Mouse (Mus musculus): Measurements from ENCODE around the gene Flvcr1.

Flvcr1 gene

GRCm38 (mm10) chr1:190989437-190990082 lies 36.4 kb downstream of the Flvcr1 start:
- DNase-seq (ENCODE audit: extremely low spot score, low read depth, low spot score): no peak

- no peak for DNase-seq (ENCODE audit: extremely low spot score, low read depth, low spot score)
Measured at GRCm38 (mm10) chr1:190981412-190981811, 44.5 kb downstream of the Flvcr1 start.

GRCm38 (mm10) chr1:190980470-190980869 lies 45.5 kb downstream of the Flvcr1 start:
- no peak for DNase-seq (ENCODE audit: extremely low spot score, low read depth, low spot score)

- DNase-seq (ENCODE audit: extremely low spot score, low read depth, low spot score): peak; percentile 73
Measured at GRCm38 (mm10) chr1:190979100-190979563, 46.8 kb downstream of the Flvcr1 start, which contains the start of gene Vash2. Gene Vash2, minus strand, starts transcription at chr1:190979296.

- DNase-seq (ENCODE audit: extremely low spot score, low read depth, low spot score): no peak
Measured at GRCm38 (mm10) chr1:190978511-190979073, 47.4 kb downstream of the Flvcr1 start.

GRCm38 (mm10) chr1:190978001-190978400 lies 48.0 kb downstream of the Flvcr1 start:
- DNase-seq (ENCODE audit: extremely low spot score, low read depth, low spot score): no peak

GRCm38 (mm10) chr1:190976887-190977573 lies 48.9 kb downstream of the Flvcr1 start:
- no peak for DNase-seq (ENCODE audit: extremely low spot score, low read depth, low spot score)

GRCm38 (mm10) chr1:190974833-190975232 lies 51.1 kb downstream of the Flvcr1 start:
- no peak for DNase-seq (ENCODE audit: extremely low spot score, low read depth, low spot score)

- no peak for DNase-seq (ENCODE audit: extremely low spot score, low read depth, low spot score)
Measured at GRCm38 (mm10) chr1:190974191-190974590, 51.8 kb downstream of the Flvcr1 start.

GRCm38 (mm10) chr1:190972612-190973192 lies 53.3 kb downstream of the Flvcr1 start:
- DNase-seq (ENCODE audit: extremely low spot score, low read depth, low spot score): no peak

GRCm38 (mm10) chr1:190971708-190972610 lies 54.0 kb downstream of the Flvcr1 start:
- no peak for DNase-seq (ENCODE audit: extremely low spot score, low read depth, low spot score)

- no peak for DNase-seq (ENCODE audit: extremely low spot score, low read depth, low spot score)
Measured at GRCm38 (mm10) chr1:190968010-190968409, 57.9 kb downstream of the Flvcr1 start.

GRCm38 (mm10) chr1:190964992-190965780 lies 60.8 kb downstream of the Flvcr1 start:
- no peak for DNase-seq (ENCODE audit: extremely low spot score, low read depth, low spot score)

- DNase-seq (ENCODE audit: extremely low spot score, low read depth, low spot score): no peak
Measured at GRCm38 (mm10) chr1:190962760-190963159, 63.2 kb downstream of the Flvcr1 start.

GRCm38 (mm10) chr1:190958821-190959220 lies 67.1 kb downstream of the Flvcr1 start:
- DNase-seq (ENCODE audit: extremely low spot score, low read depth, low spot score): no peak

All from hindlimb bud, embryonic 11.5 days (tissue).